Mouse (Mus musculus): Measurements from ENCODE around the gene Lin9.
"Not testable (repeated sequence)": the region's sequence is repeated elsewhere in the genome, so short reads cannot be mapped to it uniquely, and the experiment has no call there.

Lin9 gene

DNA sequence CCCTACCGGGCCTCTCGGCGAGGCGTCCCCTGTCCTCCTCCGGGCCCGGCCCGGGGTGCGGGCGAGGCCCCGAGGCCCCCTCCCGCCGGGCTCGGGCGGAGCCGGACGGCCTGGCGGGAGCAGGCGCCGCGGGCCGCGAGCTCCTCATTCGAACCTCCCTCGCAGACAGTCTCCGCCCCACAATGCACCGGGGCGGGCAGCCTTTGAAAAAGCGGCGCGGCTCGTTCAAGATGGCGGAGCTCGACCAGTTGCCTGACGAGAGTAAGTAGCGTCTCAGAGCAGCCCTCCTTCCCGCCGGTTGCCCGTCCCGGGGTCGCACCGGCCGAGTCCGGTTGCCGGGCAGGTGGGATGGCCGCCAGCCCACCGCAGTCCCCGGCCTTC lies at the start of gene Lin9:
Lin9 (plus strand) TSS at position 14 of the 381 bp plus-strand sequence.
- DNase-seq (ENCODE audit: low spot score in 2 of 2): peak; percentile 93

DNA sequence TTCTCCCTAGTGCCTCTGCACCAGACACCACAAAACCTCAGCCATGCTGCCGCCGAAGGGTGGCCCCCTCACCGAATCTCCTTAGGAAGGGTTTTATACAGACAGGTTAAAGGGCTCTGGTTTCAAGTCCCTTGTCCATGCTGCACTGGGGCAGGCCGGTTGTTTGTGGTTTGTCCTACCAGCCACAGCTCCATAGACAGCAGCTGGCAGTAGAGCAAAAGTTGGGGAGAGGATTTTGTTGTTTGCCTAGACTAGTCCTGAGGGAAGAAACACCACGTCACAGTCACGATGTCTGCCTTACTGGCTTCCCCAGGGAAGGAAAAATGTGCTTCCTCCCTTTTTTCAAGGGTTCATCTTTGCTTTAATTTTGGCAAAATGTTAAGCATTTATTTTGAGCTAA lies 40.4 kb upstream of the Lin9 start:
- no peak for DNase-seq (ENCODE audit: low spot score in 2 of 2)

DNA sequence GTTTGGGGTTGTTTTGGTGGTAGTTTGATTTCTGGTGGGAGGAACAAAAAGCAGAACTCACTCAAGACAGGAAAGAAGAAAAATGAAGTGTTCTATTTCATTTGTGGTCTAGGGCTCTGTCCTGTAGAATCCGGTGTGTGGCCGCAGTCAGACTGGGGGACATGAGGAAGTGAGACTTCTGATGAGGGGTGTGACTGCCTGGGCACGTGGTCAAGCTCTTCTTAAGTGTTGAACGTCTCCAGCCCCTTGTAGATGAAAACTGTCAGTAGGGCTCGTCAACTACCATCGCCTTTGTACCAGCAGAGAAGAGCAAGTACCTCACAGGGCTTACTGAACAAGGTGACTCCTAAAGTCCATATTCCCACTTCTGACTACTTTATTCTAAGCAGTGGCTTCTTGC lies 39.1 kb upstream of the Lin9 start:
- DNase-seq (ENCODE audit: low spot score in 2 of 2): no peak

DNA sequence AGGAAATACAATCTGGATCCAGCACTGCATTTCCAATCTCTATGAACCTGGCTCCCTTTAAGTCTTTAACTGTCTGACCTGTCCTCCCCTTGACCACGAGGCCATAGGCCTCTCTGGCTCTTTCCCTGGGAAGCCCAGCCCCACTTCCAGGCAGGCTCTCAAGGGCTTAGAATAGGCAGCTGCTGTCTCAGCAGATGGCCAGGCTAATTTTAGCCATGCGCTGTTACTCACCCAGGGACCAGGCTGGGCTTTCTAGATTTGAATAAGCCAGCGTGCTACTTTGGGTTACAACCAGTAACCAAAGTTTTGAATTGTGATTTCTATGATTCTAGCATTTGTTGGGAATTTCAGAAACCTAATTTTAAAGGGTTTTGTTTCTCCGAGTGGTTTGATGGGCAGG lies 36.4 kb upstream of the Lin9 start:
- DNase-seq (ENCODE audit: low spot score in 2 of 2): peak; percentile 83 to 86

DNA sequence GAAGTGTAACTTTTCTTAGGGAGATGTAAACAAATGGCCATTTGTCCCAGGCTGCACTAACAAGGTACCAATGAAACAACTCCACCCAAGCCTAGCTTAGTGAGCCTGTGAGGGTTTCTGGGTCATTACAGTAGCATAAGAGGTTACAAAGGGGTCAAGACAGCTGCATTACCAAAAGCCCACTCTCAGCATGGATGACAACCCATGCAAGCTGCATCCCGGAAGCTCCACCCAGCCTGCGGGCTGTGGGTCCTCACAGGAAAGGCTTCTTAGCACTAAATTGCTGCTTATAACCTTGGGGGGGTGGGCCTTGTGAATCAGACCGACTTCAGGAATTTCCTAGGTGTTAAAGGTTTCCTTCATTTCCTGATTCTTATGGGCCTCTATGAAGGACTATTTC lies 34.8 kb upstream of the Lin9 start:
- no peak for DNase-seq (ENCODE audit: low spot score in 2 of 2)

DNA sequence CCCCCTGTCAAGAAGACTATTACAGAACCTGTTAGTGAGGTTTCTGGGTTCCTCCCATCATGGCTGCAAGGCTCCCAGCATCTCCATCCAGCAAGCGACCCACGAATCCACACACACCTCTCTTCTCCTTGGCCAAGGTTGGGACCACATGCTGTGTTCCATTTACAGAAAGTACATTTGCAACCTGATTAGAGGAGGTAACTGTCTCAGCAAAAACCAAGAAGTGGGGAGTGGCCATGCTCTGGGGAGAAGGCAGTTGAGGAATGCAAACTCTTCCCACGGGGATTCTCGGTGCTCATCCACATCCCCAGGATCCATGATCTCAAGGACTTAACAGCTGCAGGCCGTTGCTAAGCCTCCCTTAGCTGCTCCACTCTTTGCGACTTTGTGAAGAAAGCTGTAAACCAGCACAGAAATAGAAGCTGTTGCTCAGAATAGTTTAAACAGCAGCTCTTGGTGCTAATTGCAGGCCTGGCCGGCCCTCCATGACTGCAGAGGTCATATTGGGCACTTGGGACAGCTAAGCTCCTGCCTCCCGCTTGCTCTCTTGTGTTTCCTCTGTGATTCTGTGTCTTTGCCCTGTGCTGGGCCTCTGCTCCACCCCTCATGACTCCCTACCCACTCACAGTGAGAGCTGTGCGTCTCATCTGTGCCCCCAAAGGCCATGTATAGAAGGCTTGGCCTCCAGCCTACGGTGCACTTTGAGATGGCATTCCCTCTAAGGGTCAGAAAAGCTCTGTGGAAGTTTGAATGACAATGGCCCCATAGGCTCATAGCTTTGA lies 34.0 kb upstream of the Lin9 start:
- DNase-seq (ENCODE audit: low spot score in 2 of 2): no peak

DNA sequence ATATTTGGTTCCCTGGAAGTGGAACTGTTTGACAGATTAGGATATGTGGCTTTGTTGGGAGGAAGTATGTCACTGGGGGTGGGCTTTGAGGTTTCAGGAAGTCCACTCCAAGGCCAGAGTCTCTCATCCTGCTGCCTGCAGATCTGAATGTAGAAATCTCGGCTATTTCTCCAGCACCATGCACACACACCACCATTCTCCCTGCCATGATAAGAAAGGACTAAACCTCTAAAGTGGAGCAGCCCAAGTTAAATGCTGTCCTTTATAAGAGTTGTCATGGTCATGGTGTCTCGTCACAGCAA lies 33.4 kb upstream of the Lin9 start:
- DNase-seq (ENCODE audit: low spot score in 2 of 2): no peak

DNA sequence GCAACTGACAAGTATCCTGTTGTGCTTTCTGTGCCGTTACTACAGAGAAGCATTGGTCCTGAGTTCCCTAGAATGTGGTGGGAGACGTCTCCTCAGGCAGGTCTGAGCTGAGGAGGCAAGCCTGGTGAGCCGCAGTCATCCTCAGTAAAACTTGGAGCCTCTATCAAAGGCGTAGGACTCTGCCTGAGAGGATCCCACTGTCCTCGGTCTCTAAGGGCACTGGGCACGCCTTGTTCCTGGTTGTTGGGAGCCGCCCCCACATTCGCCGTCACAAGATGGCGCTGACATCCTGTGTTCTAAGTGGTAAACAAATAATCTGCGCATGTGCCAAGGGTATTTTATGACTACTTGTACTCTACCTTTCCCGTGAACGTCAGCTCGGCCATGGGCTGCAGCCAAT lies 29.1 kb upstream of the Lin9 start:
- DNase-seq (ENCODE audit: low spot score in 2 of 2): not testable (repeated sequence)

DNA sequence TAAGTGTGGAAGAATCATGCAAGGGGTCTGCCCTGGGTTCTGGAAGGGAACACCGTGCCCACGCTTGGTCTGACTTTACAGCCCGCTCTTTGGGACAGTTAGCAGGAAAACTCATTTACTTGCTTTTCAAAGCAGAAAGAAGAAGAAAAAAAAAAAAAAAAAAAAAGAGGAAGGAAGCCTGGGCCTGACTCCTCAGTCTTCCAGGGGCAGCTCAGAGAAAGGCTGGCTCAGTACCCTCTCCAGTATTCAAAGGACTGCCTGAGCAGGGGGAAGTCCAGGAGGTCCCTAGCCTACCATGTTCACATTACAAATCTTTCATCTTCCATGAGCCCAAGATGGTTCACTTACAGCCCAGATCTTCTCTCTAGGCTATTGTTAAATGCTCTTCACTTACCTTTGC lies 24.2 kb upstream of the Lin9 start:
- DNase-seq (ENCODE audit: low spot score in 2 of 2): no peak

DNA sequence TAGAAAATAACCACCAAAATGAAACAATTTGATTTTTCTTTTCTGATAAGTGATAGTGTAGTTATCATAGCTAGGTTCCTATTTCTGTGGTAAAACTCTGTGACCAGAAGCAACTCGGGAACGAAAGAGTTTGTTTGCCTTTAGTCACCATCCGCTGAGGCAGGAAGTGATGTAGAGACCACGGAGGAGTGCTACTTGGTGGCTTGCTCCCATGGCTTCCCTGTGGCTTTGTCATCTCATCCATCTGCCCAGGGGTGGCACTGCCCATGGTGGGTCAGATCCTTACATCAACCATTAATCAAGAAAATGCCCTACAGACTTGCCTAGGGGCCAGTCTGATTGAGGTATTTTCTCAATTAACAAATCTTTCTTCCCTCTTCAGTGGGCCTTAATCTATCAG lies 18.6 kb upstream of the Lin9 start:
- DNase-seq (ENCODE audit: low spot score in 2 of 2): no peak

DNA sequence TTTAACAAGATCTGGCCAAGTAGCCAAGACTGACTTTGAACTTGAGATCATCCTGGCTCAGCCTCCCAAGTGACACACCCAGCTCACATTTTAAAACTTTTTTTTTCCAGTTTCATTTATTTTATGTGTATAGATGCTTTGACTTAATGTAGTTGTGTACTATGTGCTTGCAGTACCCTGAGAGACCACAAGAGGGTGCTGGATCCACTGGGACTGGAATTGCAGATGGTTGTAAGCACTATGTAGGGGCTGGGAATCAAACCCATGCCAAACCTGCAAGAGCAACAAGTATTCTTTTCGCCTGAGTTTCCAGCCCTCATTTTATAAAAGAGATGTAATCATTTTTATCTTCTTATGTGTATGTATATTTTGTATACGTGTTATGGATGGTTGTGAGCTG lies 17.0 kb upstream of the Lin9 start:
- DNase-seq (ENCODE audit: low spot score in 2 of 2): no peak

DNA sequence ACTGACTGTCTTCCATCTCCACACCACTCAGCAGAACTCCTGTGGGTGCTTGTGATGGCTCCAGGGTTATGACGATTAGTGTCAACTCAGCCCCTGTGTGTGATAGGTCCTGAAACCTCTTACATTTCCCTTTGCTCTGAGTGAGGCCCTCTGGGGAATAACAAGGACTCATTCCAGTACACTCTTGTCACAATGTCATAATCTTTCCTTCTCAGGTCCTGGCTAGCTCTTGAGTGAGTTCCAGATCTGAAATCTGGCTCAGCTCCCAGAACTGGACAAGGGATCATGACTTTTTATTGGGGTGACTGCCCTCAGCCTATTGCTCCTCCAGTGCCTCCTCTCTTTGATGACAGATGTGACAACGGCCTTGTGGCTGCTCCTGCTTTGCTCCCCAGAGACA lies 14.8 kb upstream of the Lin9 start:
- DNase-seq (ENCODE audit: low spot score in 2 of 2): no peak

DNA sequence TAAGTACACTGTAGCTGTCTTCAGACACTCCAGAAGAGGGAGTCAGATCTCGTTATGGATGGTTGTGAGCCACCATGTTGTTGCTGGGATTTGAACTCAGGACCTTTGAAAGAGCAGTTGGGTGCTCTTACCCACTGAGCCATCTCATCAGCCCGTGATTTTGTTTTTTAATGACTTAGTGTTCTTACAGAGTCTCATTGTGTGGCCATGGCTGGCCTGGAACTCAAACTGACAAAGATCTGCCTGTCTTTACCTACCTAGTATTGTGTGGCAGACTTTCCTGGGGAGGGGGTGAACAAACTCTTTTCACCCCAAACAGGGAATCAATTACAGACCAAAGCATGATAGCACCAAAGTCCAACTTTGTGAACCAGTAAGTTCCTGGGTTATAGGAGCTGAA lies 3.2 kb upstream of the Lin9 start:
- not testable (repeated sequence) for DNase-seq (ENCODE audit: low spot score in 2 of 2)

DNA sequence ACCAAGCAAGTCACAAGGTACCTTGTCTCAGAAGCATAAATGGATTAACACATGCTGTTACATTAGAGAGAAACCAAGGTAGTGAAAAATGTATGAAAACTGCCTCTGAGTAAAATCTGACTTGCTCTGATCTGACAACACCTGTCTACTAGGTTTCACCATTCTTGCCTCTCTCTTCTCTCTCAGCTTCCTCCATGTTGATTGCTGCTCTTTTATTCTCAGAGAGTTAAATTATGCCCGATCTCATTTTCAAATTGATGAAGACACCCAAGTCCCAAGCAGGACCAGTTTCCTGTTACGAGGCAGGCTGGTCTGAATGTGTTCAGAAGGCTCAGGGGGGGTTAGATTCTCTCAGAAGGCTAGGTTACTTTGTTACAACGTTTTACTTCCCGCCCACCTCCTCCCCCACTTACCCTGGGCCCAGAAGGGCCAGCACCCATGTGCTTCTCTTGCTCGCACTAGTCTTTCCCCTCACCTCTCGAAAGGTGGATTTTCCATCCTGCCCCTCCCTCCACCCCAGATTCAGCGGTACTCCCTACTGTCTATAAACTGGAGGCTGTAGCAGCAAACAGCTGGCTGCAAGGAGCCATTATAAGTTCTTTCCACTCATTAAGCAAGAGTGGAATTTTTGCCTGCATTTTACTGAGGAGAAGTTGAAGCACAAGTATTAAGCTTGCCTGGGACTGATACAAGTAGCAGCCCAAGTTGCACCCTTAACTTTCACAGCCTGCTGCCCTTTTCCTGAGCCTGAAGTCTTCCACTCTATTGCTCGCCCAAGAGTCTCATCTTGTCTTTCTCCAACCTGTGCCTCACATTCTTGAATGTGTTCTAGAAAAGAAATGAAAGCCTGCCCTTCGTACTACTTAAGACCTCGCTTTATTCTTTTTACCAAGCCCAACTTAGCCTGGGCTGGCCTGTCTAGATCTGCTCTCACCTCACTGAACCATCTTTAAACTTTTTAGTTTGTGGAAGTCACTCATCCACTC lies 1.2 kb upstream of the Lin9 start:
- no peak for DNase-seq (ENCODE audit: low spot score in 2 of 2)

DNA sequence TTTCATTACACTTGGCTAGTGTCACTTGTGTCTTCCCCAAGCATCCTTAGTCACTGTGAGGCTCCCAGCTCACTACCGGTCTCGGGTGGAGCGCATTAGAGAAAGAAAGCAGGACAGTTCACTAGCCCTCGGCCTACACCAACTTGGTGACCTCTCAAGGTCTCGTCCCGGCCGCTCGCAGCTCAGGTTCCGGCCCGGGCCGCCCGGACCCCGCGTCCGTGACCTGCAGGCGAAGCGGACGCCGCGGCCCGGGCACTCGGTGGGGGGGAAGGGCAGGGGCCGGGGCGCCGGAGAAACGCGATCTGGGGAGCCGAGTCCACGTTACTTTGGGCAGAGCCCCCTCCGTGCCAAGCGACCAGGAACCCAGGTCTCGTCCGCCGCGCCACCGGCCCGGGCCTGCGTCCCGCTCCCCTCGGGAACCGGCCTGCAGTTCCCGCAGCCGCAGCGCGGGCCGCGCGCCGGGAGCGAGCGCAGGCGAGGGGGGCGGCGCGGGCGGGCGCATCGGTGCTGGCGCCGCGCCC lies 285 bp upstream of the Lin9 start:
- peak; percentile 14 to 27 for DNase-seq (ENCODE audit: low spot score in 2 of 2)

DNA sequence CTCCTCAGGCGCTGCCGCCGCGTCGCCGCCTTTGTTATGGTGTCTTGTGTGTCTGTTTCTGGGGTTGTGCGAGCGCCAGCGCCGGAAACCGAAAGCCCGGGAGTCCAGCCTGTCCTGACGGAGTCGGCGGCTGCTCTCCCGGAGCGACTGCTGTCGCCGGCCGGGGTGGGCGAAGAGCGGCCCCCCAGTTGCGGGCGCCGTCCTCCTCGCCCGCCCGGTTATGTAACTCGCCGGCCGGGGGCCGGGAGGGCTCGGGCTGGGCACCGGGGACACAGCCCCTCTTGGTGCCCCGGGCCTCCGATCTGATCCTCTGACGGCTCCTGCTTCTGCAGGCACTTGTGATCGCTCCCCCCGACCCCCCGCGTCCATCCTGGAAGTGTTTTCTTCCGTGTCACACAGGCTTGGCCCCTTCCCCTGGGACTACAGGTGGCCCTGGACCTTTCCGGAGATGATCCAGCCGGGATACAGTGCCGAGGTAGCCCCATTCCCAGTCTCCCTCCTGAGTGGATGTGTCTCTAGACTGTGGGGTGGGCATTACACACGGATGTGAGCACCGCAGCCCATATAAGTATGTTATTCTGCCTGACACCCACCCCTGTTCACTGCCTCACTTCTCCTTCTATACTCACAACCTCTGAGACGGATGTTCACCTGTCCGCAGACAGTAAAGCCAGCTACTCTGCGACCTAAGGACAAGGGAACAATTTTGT lies 723 bp downstream of the Lin9 start:
- DNase-seq (ENCODE audit: low spot score in 2 of 2): peak in 1 of 2 experiments; percentile 5

DNA sequence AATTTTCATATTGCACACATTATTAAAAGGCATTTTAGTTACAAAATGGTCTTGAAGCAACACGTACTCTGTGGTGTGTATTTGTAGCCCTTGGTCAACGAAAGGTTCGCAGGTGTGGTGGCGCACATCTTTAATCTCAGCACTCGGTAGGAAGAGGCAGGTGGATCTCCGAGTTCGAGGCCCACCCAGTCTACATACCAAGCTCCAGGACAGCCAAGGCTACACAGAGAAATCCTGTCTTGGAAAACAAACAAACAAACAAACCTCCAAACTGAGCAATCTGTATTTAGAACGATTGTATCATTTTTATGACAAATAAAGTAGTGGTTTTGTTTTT lies 1.2 kb downstream of the Lin9 start:
- no peak for DNase-seq (ENCODE audit: low spot score in 2 of 2)

DNA sequence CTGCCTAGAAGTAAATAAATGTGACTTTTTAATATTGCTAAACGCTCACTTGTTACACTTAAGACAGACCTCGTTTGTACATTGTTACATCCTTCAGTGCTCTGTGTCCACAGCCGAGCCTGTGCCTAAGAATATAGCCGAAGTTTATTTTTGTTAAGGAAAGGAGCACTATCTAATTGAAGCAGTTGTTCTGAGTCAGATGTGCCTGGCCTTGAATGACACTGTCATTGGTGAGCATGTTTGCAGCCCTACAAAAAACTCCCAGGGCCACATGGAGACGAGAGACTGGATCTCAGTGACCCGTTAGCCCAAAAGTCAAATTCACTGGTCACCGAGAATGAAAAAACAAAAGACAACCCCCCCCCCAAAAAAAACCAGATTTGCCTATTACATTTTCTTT lies 50.3 kb downstream of the Lin9 start:
- DNase-seq (ENCODE audit: low spot score in 2 of 2): no peak

DNA sequence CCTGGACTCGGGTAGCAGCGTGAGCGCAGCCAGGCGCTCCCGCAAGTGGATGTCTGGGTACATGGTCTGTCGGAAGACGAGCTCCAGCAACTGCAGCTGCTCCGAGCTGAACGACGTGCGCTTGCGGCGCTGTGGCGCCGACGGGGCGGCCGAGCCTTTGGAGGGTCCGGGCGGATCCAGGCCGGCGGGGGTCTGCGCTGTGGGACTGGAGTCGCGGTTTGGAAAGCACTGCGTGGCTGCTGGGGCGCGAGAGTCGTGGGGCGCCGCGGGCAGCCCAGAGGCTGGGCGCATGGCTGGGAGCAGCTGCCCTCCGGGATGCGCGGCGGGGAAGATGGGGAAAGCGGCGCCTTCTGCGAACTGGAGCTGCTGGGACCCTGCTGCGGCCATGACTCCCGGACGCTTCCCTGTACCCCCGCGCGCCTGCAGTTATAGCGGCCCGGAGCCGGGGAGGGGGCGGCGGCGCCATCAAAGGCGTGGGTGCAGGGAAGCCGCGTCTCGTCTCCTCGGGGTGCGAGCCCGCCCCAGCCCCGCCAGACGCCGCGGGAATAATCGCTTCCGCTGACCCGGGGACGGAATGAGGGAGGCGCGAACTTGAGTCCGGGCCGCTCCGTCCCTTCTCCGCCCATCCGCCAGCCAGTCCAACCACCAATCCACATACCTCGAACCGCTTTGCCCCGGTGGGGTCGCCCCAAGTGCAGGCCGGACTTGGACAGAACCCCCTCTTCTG lies 55.8 kb downstream of the Lin9 start, which contains the start of gene Mixl1:
Mixl1 (minus strand) TSS at position 409 of the 727 bp plus-strand sequence.
- DNase-seq (ENCODE audit: low spot score in 2 of 2): no peak

DNA sequence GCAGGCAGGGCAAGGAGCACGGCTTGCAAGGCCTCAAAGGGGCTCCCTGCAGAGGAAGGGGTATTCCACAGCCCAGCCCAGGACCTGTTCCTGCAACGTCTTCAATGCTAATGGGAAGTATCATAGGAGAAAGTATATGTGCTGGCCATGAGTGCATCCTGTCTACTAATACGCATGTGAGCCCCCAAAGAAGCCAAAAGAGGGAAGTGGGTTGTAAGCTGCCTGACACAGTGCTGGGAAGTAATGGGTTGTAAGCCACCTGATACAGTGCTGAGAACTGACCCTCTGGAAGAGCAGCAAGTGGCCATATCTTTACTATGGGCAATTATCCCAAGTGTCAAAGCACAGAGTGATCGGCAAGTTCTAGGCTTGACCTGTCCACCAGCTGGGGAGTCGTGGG lies 57.1 kb downstream of the Lin9 start:
- no peak for DNase-seq (ENCODE audit: low spot score in 2 of 2)

DNA sequence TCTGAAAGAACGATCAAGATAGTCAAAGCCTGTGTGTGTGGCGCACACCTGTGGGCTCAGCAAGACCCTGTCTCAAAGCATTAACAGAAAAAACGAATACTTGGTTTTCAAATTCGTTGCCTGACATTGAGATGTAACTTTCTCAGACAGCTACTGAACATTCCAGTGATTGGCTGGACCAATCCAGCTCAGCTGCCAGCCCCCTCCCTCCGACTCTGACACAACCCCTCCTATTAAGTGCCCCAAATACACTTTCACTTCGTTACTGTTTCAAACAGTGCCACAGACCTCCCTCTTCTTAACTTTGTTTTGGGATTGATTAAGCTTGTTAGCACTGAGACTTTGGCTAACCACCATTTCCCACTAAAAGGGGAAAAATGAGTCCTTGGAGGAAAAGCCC lies 62.5 kb downstream of the Lin9 start:
- no peak for DNase-seq (ENCODE audit: low spot score in 2 of 2)

DNA sequence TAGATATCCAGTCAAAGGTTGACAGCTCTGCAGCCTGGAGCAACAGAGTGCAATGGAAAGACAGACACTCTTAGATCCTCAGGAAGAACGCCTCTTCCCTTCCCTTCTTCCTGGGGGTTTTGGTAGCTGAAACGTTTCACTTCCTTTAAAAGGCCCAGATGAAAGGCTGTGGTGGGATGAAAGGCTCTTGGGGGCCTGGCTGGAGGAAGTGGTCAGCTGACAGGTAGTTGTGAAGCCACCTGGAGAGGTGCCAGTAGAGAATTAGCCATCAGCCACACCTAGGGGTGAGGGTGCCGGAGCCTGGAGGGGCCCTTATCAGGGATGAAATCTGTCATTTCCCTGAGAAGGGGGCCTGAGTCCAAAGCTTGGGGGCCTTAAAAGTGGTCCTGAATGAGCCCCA lies 66.4 kb downstream of the Lin9 start:
- DNase-seq (ENCODE audit: low spot score in 2 of 2): no peak
